Mouse (Mus musculus): ENCODE results near the gene Mex3a. TPM values are rescaled to one million over a fixed set of nuclear protein-coding genes. Genes with fewer than 3 reads are reported as not detected.
"Not testable (repeated sequence)": the region's sequence is repeated elsewhere in the genome, so short reads cannot be mapped to it uniquely, and the experiment has no call there.

Mex3a gene
- total RNA-seq, 2 experiments from 2014 or later: 3.3 to 5.4 TPM

DNA sequence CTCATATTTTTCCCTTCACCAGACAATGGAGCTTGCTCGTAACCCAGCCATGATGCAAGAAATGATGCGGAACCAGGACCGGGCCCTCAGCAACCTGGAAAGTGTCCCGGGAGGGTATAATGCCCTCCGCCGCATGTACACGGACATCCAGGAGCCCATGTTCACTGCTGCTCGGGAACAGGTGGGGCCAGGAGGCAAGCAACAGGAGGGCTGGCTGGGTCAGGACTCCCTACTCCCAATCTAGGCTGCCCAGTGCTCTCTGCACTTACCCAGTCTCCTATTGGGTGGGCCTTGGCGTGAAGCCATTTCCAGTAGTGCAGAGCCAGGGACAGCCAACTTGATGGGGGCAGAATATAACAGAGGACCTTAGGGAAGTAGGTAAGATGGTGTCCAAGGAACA lies 27.4 kb downstream of the Mex3a start:
- ATAC-seq (replicated peaks; ENCODE audit: low FRiP score, low TSS enrichment, poor library complexity, severe bottlenecking): no peak

DNA sequence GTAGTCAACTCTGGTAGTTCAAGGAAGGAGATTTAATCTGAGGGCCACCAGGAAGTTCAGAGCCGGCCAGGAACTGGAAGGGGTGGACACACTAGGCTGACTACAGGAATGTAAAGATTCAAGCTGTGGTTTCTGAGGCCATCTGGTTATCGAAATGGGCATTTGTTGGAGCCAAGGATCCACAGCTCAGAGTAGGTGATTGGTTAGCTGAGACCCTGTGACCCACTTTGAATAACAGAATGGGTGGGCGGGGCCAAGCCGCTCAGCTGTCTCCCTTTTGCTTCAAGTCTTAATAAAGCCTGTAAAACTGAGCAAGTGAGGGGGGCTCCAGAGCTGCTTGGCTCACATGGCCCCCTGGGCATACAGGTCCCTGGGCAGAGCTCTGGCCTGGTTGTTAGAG lies 29.8 kb downstream of the Mex3a start:
- 0 out of 2 replicates have a peak, but pooled peaks have one; percentile 27 for ATAC-seq (replicated peaks; ENCODE audit: low FRiP score, low TSS enrichment, poor library complexity, severe bottlenecking)

DNA sequence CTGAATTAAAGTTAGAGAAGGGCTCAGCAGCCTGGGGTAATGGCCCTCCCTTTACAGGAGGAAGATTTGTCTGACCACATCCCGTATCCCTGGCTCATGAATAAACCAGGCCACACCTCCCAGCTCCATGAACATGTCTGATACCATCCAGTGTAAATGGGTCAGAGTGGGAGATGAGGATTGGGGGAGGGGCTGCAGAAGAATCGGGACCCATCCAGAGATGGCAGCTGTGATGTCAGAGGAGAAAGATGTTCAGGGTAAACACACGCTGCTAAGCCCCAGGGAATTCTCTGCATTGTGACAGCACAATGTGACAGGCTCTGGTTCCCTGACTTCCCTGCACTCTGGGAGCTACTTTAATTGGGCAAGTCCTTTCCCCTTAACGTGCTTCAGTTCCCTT lies 31.2 kb downstream of the Mex3a start:
- no peak for ATAC-seq (replicated peaks; ENCODE audit: low FRiP score, low TSS enrichment, poor library complexity, severe bottlenecking)

GRCm38 (mm10) chr3:88563966-88564365 lies 31.8 kb downstream of the Mex3a start:
- no peak for ATAC-seq (replicated peaks; ENCODE audit: low FRiP score, low TSS enrichment, poor library complexity, severe bottlenecking)

DNA sequence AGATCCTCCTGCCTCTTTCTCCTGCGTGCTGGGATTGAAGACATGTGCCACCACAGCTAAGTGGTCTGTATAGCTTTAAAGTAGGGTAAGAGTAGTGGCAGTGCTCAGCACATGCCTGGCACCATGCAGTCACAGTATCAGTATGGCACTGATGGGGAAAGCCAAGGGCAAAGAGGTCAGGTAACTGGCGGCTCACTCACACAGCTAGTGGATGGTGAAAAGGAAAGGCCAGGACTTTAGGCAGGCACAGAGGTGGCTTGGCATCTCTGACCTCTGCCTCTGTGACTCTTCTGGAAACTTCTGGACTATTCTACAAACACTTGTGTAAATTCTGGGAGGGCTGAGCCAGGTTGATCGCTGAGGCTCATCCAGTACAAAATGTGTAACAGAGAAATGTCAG lies 33.9 kb downstream of the Mex3a start:
- no peak for ATAC-seq (replicated peaks; ENCODE audit: low FRiP score, low TSS enrichment, poor library complexity, severe bottlenecking)

- no peak for ATAC-seq (replicated peaks; ENCODE audit: low FRiP score, low TSS enrichment, poor library complexity, severe bottlenecking)
Measured at GRCm38 (mm10) chr3:88566536-88567061, 34.4 kb downstream of the Mex3a start.

- no peak for ATAC-seq (replicated peaks; ENCODE audit: low FRiP score, low TSS enrichment, poor library complexity, severe bottlenecking)
Measured at GRCm38 (mm10) chr3:88567892-88568291, 35.7 kb downstream of the Mex3a start.

GRCm38 (mm10) chr3:88568615-88569014 lies 36.4 kb downstream of the Mex3a start:
- ATAC-seq (replicated peaks; ENCODE audit: low FRiP score, low TSS enrichment, poor library complexity, severe bottlenecking): no peak

- ATAC-seq (replicated peaks; ENCODE audit: low FRiP score, low TSS enrichment, poor library complexity, severe bottlenecking): no peak
Measured at GRCm38 (mm10) chr3:88569093-88569492, 36.9 kb downstream of the Mex3a start.

DNA sequence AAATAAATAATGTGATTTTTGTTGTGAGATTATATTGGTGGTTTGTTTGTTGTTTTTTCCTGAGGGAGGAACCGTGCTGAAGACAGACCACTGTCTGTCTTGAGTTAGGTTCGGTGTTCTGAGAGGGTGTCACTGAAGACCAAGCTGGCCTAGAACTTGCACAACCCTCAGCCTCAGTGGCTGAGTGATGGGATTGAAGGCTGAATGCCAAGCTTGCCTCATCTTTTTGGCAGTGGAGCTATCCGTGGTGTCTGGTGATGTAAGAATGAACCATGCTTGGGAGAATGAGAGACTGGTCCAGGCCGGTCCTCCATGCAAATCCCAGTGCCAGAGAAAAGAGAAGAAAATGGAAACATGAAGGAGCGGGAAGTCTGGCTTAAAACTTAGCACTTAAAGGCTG lies 37.5 kb downstream of the Mex3a start:
- ATAC-seq (replicated peaks; ENCODE audit: low FRiP score, low TSS enrichment, poor library complexity, severe bottlenecking): no peak

DNA sequence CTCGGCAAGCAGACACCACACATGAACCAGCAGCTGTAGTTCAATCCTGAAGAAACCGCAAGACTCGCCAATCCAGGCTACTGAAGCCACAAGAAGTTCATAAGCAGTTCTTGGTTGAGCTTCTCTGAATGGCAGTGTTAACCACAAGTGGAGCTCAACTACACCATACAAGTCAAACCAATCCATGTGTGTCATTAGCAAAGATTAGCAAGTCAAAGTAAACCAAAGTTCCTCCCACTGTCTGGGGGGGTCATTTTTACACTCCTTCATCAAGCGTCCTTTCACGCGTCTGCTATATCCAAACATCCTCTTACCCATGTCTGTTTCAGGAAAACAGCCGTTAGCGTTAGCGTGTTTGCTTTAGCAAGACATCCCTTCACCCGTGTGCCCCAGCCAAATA lies 38.1 kb downstream of the Mex3a start:
- no peak for ATAC-seq (replicated peaks; ENCODE audit: low FRiP score, low TSS enrichment, poor library complexity, severe bottlenecking)

DNA sequence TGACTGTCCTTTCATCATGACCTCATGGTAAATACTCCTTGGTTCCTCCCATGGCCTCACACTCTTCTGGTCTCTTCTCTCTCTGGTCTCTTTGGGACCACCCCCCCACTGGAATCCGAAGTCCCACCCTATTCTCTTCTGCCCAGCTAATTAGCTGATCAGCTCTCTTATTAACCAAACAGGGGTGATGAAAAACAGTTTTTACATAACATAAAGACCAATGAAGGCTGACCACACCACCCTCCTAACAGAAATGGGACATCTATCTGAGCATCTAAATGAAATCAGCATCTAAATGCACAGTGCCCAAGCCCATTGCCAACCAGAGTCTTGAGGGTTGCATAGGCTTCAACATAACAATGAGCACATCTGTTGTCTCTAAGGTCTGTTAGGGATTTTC lies 39.7 kb downstream of the Mex3a start:
- ATAC-seq (replicated peaks; ENCODE audit: low FRiP score, low TSS enrichment, poor library complexity, severe bottlenecking): no peak

GRCm38 (mm10) chr3:88572835-88573234 lies 40.6 kb downstream of the Mex3a start:
- ATAC-seq (replicated peaks; ENCODE audit: low FRiP score, low TSS enrichment, poor library complexity, severe bottlenecking): no peak

DNA sequence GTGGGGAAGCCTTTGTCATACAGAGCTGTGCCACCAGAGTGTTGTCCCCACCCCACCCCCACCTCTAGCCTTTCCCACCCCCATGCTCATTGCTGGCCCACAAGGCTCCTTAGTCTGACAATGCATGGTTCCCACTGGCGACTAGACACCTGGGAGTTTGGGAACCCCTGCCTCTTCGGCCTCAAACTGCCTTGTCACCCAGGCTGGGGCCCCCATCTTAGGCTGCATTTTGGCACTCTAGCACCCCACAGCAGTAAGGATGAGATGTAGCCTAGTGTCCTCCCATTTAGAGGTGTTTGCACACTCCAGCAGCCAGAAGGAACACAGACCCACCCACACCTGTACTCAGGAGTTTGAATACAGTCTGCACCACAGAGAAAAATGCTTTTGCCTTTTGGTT lies 41.6 kb downstream of the Mex3a start:
- no peak for ATAC-seq (replicated peaks; ENCODE audit: low FRiP score, low TSS enrichment, poor library complexity, severe bottlenecking)

- ATAC-seq (replicated peaks; ENCODE audit: low FRiP score, low TSS enrichment, poor library complexity, severe bottlenecking): no peak
Measured at GRCm38 (mm10) chr3:88575540-88575939, 43.3 kb downstream of the Mex3a start, which contains the start of gene Ssr2. Gene Ssr2 (plus strand): TSS chr3:88575876.

DNA sequence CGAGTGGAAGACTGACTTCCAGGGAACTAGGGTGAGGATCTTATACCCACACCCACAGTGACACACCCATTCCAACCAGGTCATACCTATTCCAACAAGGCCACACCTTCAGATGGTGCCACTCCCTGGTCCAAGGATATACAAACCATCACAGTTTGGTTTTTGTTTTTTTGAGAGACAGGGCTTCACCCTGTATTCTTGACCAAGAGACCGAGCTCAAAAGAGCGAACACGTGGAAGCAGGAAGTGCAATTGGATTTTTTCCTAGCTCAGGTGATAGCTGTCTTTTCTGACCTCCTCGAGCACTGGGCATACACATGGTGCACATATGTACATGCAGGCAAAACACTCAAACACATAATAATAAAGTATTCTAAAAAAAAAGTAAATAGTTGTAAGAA lies 45.7 kb downstream of the Mex3a start:
- ATAC-seq (replicated peaks; ENCODE audit: low FRiP score, low TSS enrichment, poor library complexity, severe bottlenecking): not testable (repeated sequence)

GRCm38 (mm10) chr3:88578498-88579424 lies 46.6 kb downstream of the Mex3a start:
- no peak for ATAC-seq (replicated peaks; ENCODE audit: low FRiP score, low TSS enrichment, poor library complexity, severe bottlenecking)

GRCm38 (mm10) chr3:88579454-88580117 lies 47.4 kb downstream of the Mex3a start:
- ATAC-seq (replicated peaks; ENCODE audit: low FRiP score, low TSS enrichment, poor library complexity, severe bottlenecking): peak; percentile 95

GRCm38 (mm10) chr3:88585769-88586168 lies 53.6 kb downstream of the Mex3a start:
- ATAC-seq (replicated peaks; ENCODE audit: low FRiP score, low TSS enrichment, poor library complexity, severe bottlenecking): no peak

DNA sequence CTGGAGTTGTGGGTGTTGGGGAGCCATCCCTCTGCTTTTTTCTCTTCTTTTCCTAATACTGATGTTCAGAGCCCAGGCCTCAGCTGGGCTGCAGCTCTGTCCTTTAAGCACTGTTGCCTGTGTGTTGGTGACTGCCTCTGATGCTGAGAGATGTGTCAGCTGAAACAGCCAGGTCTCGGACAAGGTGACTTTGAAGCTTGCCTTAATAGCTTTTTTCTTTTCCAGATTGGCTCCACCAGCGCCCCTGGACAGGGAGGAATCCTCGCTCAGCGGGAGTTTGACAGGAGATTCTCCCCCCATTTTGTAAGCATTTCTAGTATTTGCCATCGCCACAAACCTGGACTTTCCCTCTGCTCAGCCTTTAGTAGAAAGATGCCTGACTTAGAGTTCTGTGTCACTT lies 54.4 kb downstream of the Mex3a start:
- no peak for ATAC-seq (replicated peaks; ENCODE audit: low FRiP score, low TSS enrichment, poor library complexity, severe bottlenecking)
